Mouse (Mus musculus): ENCODE measurements around the gene Kcnj11.

DNA sequence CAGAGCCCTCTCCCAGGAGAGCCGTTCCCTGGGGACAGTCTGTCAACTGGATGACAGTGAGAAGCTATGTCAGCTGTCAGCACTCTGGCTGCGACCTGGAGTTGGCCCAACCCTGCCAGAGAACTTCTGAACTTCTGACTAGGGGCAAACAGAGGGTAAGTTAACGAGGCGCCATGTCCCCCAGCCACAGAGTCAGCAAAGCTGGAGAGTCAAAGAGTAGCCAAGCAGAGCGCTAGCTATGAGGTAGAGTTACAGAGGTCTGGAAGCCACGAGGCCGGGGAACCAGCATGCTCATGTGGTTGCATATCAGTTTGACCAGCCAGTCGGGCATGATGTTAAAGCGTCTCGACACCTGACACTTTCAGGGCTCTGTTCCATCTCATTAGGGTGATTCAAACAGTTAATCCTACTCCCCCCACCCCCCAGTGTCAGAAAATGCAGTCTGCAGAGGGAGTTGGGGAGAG is 15.6 kb upstream of the Kcnj11 start:
- TF ChIP-seq CTCF (IDR thresholded peaks at IDR 0.05) (no peak), POLR2A (IDR thresholded peaks at IDR 0.05; ENCODE audit: insufficient read depth, low read depth, low read length) (peak; percentile 47; the same call in 1 of the 2 replicates), EP300 (IDR thresholded peaks at IDR 0.05; ENCODE audit: insufficient read depth, low read depth, low read length) (peak; percentile 83)
